Mouse (Mus musculus): Measurements from ENCODE around the gene Nfx1. TPM values are rescaled to one million over a fixed set of nuclear protein-coding genes. Genes with fewer than 3 reads are reported as not detected.

Nfx1 gene
- total RNA-seq, 2 experiments from 2014 or later: 73.4 to 73.6 TPM

Small RNA genes lying within 50 kb of the gene (microRNA-seq; reads per million reads assigned to microRNA genes)
- gene Mir3094: 0 to 2.0 reads per million in 2 experiments

Other genes with a start within 250 kb of the Nfx1 start
- gene Dnaja1, start 248.8 kb upstream of the Nfx1 start, total RNA-seq (2021): 100 to 1,000 TPM; 295 to 302 TPM
- 10 to 100 TPM; 47.7 to 52.2 TPM for gene Smu1, start 213.0 kb upstream of the Nfx1 start, total RNA-seq (2021)
- 1 to 10 TPM; 4.7 to 5.4 TPM for gene B4galt1, start 116.9 kb upstream of the Nfx1 start, total RNA-seq (2021)
- not detected for gene Spink4, start 50.9 kb upstream of the Nfx1 start, total RNA-seq (2021)
- 100 to 1,000 TPM; 174 to 185 TPM for gene Bag1, start 22.6 kb upstream of the Nfx1 start, total RNA-seq (2021)
- 10 to 100 TPM; 80.1 to 82.2 TPM for gene Chmp5, start 22.5 kb upstream of the Nfx1 start, total RNA-seq (2021)
- gene Aqp7, start 77.2 kb downstream of the Nfx1 start, total RNA-seq (2021): not detected
- gene Aqp3, start 127.3 kb downstream of the Nfx1 start, total RNA-seq (2021): not detected
- 10 to 100 TPM; 94.2 to 94.3 TPM for gene Nol6, start 153.5 kb downstream of the Nfx1 start, total RNA-seq (2021)
- 10 to 100 TPM; 85.2 to 88.4 TPM for gene Ube2r2, start 164.8 kb downstream of the Nfx1 start, total RNA-seq (2021)